ENCODE assay signal across 11 mouse cellular contexts in genomic region chr8:115806579-115806978, GRCm38 (mm10).
DNase-seq lines count a peak whose midpoint lies in the region; ATAC-seq and TF ChIP-seq lines count a peak whose summit lies in the region.
"Had no signal": no experiment of that assay in that cellular context is flagged by ENCODE, and none has a peak within 500 bp of the region (broad histone marks: within the 10 kb centered on the region; RNA-seq: fewer than 3 reads in every experiment).

No protein-coding gene starts in this region.

- DNase-seq in heart, adult 18-20 months = no peak
- peak; percentile 3 for DNase-seq in right cerebral cortex, postnatal 4 days
- no peak for DNase-seq in right cerebral cortex, postnatal 36 days (ENCODE audit: low spot score in 2 of 2)
- peak; percentile 35 for DNase-seq in limb, embryonic 14.5 days (ENCODE audit: low spot score)
- no peak for DNase-seq in urinary bladder, adult 18-20 months (ENCODE audit: low spot score in 2 of 2)
- DNase-seq in thymus, postnatal 14 days = no peak
- DNase-seq: kidney, postnatal 36 days; liver, embryonic 13.5 days had no signal

- no peaks in the 10 kb centered on the region for H3K36me3 ChIP-seq in heart, embryonic 12.5 days
- no peaks in the 10 kb centered on the region for H3K36me3 ChIP-seq in limb, embryonic 14.5 days (ENCODE audit: control insufficient read depth, insufficient read depth, low read length)
- H3K36me3 ChIP-seq: liver, embryonic 13.5 days; neural tube, embryonic 12.5 days had no signal

- H3K4me2 ChIP-seq in heart, embryonic 12.5 days = peak overlapping the region; percentile 23; the same call in 1 of the 2 replicates
- no peak overlapping the region for H3K4me2 ChIP-seq in limb, embryonic 14.5 days (replicated peaks; ENCODE audit: low read depth, low read length, severe bottlenecking)
- H3K4me2 ChIP-seq: liver, embryonic 13.5 days; neural tube, embryonic 12.5 days had no signal

- no peaks in the 10 kb centered on the region for H3K27me3 ChIP-seq in heart, embryonic 12.5 days (replicated peaks)
- H3K27me3 ChIP-seq in limb, embryonic 14.5 days (ENCODE audit: control insufficient read depth, insufficient read depth, low read length) = no peaks in the 10 kb centered on the region
- H3K27me3 ChIP-seq: liver, embryonic 13.5 days; neural tube, embryonic 12.5 days had no signal

- no peaks in the 10 kb centered on the region for H3K9me3 ChIP-seq in heart, embryonic 12.5 days (replicated peaks)
- no peaks in the 10 kb centered on the region for H3K9me3 ChIP-seq in limb, embryonic 14.5 days (ENCODE audit: control insufficient read depth, low read length)
- H3K9me3 ChIP-seq: liver, embryonic 13.5 days; neural tube, embryonic 12.5 days had no signal

- no peak for ATAC-seq in heart, embryonic 12.5 days (ENCODE audit: insufficient number of reproducible peaks, low FRiP score)
- no peak for ATAC-seq in limb, embryonic 14.5 days (ENCODE audit: low FRiP score, low read depth)
- ATAC-seq in megakaryocyte-erythroid progenitor cell, adult 5-6 weeks (replicated peaks; ENCODE audit: low FRiP score, low TSS enrichment, poor library complexity, severe bottlenecking) = no peak

- no peak for TF ChIP-seq POLR2A in limb, embryonic 14.5 days (IDR thresholded peaks at IDR 0.05; ENCODE audit: borderline replicate concordance, extremely low read depth, insufficient read depth, insufficient read length)

- no peak overlapping the region for H3K27ac ChIP-seq in heart, embryonic 12.5 days (ENCODE audit: poor library complexity, severe bottlenecking)
- no peak overlapping the region for H3K27ac ChIP-seq in limb, embryonic 14.5 days (replicated peaks; ENCODE audit: low read depth, low read length)
- H3K27ac ChIP-seq: liver, embryonic 13.5 days; neural tube, embryonic 12.5 days had no signal

- WGBS in heart, embryonic 12.5 days = 31% methylated on average over 9 of the region's 9 CpGs
- 26% methylated on average over 9 of the region's 9 CpGs for WGBS in limb, embryonic 14.5 days

- no peak overlapping the region for H3K4me3 ChIP-seq in heart, embryonic 12.5 days
- no peak overlapping the region for H3K4me3 ChIP-seq in limb, embryonic 14.5 days (replicated peaks; ENCODE audit: low read length)
- H3K4me3 ChIP-seq: liver, embryonic 13.5 days; neural tube, embryonic 12.5 days had no signal

- 0 out of 2 replicates have a peak, but pooled peaks cover 9% of the 10 kb centered on the region for H3K4me1 ChIP-seq in heart, embryonic 12.5 days (replicated peaks)
- 0 out of 2 replicates have a peak, but pooled peaks cover 5% of the 10 kb centered on the region for H3K4me1 ChIP-seq in limb, embryonic 14.5 days (ENCODE audit: control insufficient read depth, insufficient read depth, low read length)
- H3K4me1 ChIP-seq: liver, embryonic 13.5 days; neural tube, embryonic 12.5 days had no signal

- H3K9ac ChIP-seq in heart, embryonic 12.5 days = no peak overlapping the region
- no peak overlapping the region; the same call in 1 of the 2 replicates for H3K9ac ChIP-seq in limb, embryonic 14.5 days (ENCODE audit: low read depth, low read length, severe bottlenecking)
- H3K9ac ChIP-seq: liver, embryonic 13.5 days; neural tube, embryonic 12.5 days had no signal

Comparison
In these comparisons a context has a peak if more than half of its experiments do, and no peak if none do; other contexts are left out.
1. DNase-seq: peak in right cerebral cortex, postnatal 4 days (single experiment) and limb, embryonic 14.5 days (single experiment); none in heart, adult 18-20 months (0 of 2), right cerebral cortex, postnatal 36 days (0 of 2), urinary bladder, adult 18-20 months (0 of 2) and thymus, postnatal 14 days (single experiment).